Mouse (Mus musculus): ENCODE measurements around the gene Rcc2.

Rcc2 gene

DNA sequence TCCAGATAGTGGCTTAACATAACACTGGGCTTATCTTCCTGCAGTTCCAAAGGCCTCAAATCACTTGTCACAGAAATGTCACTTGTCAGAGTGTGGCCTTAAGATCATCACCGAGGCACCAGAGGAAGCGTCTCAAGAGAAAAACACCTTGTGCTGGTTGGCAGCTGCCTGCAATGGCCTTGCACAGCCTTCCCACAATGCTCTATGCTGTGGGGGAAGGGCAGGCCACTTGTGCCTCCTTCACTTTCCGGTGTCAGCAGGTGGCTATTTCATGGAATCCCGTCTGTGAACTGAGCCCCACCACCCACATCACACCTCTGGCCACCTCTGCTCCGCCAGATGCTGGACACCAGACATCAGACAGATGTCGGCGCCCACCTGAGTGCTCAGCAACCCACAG lies 53.0 kb downstream of the Rcc2 start:
- 76% methylated on average over 7 of the region's 7 CpGs for WGBS

DNA sequence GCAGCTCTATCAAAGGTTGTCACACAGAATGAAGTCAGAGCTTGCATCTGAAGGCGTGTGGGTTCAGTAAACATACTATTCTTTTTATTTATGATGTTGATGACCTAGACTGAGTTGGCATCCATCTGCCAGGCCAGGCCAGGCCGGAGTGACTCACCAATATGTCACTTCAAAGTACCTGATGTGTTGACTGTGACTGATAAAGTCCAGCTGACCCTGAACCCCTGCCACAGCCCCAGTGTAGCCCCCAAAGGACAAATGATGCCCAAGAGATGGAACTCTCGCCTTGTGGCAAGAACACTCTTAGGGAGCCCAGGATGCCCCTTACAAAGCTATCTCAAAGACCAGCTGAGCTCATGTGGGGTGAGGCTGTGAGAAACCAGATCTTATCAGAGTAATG lies 55.5 kb downstream of the Rcc2 start:
- 96% methylated on average over 3 of the region's 3 CpGs for WGBS

DNA sequence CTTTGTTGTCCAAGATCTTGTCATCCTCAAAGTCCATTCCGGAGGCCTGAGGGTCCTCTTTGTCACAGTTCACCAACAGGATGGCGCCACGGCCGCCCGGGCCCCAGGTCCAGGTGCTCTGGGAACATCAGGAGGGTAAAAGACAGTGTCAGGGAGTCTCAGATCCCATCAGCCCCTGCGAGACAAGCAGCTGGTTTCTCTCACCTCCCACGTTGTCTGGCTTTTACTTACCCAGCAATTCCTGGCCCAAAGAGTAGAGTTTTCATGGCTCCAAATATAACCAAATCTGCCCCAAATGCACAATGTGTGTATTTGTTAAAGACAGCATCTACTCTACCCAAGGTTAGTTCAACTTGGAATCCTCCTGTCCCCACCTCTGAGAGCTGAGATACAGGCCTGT lies 61.3 kb downstream of the Rcc2 start:
- whole genome bisulfite sequencing: 86% methylated on average over 7 of the region's 7 CpGs

DNA sequence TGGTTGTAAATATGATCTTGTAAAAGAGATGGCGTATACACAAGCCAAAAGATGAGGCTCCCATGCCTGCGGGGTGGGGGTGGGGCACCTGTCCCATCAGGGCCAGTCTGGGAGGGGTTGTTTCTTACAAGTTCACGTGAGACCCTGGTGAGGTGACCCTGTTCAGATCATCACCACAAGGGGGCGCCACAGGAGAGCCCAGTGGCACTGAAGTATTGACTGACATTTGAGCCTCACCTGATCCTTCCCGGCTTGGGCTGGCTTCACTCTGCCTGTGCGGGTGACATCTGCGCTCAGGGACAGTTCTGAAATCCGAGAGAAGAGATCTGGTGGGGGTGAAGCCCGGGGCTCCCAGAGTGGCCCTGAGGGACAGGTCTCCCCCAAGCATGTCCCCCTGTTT lies 62.8 kb downstream of the Rcc2 start:
- 34% methylated on average over 9 of the region's 9 CpGs for WGBS

DNA sequence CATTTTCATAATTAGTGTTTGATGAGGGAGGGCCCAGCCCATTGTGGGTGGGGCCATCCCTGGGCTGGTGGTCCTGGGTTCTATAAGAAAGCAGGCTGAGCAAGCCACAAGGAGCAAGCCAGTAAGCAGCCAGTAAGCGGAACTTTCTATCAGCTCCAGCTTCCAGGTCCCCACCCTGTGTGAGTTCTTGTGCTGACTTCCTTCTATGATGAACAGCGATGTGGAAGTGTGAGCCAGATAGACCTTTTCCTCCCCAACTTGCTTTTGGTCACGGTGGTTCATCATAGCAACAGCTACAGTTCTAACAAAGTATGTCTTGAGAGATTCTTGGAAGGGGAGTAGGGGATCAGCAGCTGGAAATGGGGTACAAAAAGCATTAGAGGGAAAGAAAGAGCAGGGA lies 65.6 kb downstream of the Rcc2 start:
- 86% methylated on average over 3 of the region's 3 CpGs for WGBS

DNA sequence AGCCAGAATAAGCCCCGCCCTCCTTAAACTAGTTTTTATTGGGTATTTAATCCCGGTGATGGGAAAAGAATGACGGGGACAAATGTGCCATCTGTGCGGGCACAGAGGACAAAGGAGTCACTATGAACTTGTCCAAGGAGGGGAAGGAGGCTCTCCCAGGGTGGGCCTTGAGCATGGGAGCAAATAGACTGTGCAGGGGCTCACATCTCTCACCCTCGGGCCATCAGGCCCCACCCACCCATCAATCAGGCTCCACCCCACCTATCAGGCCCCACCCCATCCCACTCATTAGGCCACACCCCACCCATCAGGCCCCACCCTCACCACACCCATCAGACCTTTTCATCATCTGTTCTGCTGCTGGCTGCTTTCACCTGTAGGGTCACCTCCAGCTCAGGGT lies 68.6 kb downstream of the Rcc2 start:
- whole genome bisulfite sequencing: 79% methylated on average over 5 of the region's 5 CpGs

DNA sequence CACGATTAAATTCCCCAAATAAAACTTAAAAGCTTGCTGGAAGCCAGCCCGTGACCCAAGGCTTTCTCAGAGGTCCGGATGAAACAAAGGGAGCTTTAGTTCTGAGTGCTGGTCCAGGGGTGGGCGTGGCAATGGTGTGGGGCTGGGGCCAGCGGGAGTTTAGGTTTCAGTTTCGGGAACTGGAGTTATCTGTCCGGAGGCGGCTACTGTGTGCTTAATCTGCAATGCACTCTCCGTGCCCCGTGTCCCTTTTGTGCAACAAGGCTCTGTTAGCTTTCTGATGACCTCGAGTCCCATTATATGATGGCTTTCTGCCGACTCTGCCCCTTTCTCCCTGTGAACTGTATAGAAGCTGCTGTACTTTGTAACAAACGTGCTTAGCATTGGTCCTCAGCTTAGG lies 70.1 kb downstream of the Rcc2 start:
- 22% methylated on average over 13 of the region's 13 CpGs for WGBS

DNA sequence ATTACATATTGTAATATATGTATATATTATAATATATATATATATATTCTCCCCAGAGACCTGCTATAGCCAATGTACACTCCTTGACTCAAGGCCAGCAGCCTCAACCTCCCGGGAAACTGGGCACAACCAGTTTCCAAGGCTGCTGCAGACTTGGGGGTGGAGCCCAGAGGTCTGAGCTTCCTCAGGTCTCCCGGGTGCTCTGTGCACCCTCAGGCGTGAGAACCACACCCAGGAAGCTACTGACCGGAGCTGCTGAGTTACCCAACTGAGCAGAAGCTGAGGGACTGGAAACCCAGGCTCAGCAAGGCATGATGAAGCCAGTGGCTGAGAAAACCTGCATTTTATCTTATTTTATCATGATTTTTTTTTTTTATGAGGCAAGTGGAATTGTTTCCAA lies 70.8 kb downstream of the Rcc2 start:
- 69% methylated on average over 4 of the region's 4 CpGs for WGBS

Measured in cerebral cortex, adult 2 months (tissue).